Mouse (Mus musculus) embryonic facial prominence, embryonic 15.5 days (tissue): ENCODE results near the gene Tmem59. TPM values are rescaled to one million over a fixed set of nuclear protein-coding genes. Genes with fewer than 3 reads are reported as not detected.

Experiments used
- ATAC-seq: fragments of 200-750 bp; cut with Nextera tagmentation; 2 replicates; pipeline ENCODE4 v1.8.0; 2017; ENCODE audit warnings: low read depth, moderate TSS enrichment; ENCODE audit not compliant: insufficient number of reproducible peaks, low FRiP score, low TSS enrichment
- H3K27ac ChIP-seq: fragments of 300-500 bp; sonication (generic); replicated peaks from 2 replicates; pipeline ENCODE4 v1.5.1; 2015; ENCODE audit warnings: mild to moderate bottlenecking, inconsistent platforms
- H3K27me3 ChIP-seq: fragments of 300-500 bp; sonication (generic); 2 replicates; pipeline ENCODE4 v1.6.1; 2015; ENCODE audit warnings: inconsistent platforms
- H3K36me3 ChIP-seq: fragments of 300-500 bp; sonication (generic); 2 replicates; pipeline ENCODE4 v1.6.1; 2015; ENCODE audit warnings: mild to moderate bottlenecking, inconsistent platforms
- H3K4me1 ChIP-seq: fragments of 300-500 bp; sonication (generic); 2 replicates; pipeline ENCODE4 v1.6.1; 2015; ENCODE audit warnings: inconsistent platforms
- H3K4me2 ChIP-seq: fragments of 300-500 bp; sonication (generic); replicated peaks from 2 replicates; pipeline ENCODE4 v1.6.1; 2015; ENCODE audit warnings: mild to moderate bottlenecking, inconsistent platforms
- H3K4me3 ChIP-seq: fragments of 300-500 bp; sonication (generic); replicated peaks from 2 replicates; pipeline ENCODE4 v1.5.1; 2015; ENCODE audit warnings: mild to moderate bottlenecking, inconsistent platforms
- H3K9ac ChIP-seq: fragments of 300-500 bp; sonication (generic); 2 replicates; pipeline ENCODE4 v1.6.1; 2015; ENCODE audit warnings: inconsistent platforms
- H3K9me3 ChIP-seq: fragments of 300-500 bp; sonication (generic); replicated peaks from 2 replicates; pipeline ENCODE4 v1.6.1; 2016; ENCODE audit warnings: inconsistent platforms
- WGBS: fragments of 180-500 bp; shearing (Covaris S2); methylation state at CpG from one replicate; pipeline ENCODE4 v1.1.7; 2015; 5-methylcytosine and 5-hydroxymethylcytosine counted together
- polyA plus RNA-seq: library from polyadenylated mRNA; unstranded; fragments of >200 nt; fragmentation: Nextera tagmentation; extraction: Ambion mirVana; gene quantifications from 2 replicates; pipeline ENCODE4 v1.2.1, GENCODE M21; 2015

The Tmem59 gene
- polyA plus RNA-seq, 1 experiment from 2014 or later: 621 TPM

DNA sequence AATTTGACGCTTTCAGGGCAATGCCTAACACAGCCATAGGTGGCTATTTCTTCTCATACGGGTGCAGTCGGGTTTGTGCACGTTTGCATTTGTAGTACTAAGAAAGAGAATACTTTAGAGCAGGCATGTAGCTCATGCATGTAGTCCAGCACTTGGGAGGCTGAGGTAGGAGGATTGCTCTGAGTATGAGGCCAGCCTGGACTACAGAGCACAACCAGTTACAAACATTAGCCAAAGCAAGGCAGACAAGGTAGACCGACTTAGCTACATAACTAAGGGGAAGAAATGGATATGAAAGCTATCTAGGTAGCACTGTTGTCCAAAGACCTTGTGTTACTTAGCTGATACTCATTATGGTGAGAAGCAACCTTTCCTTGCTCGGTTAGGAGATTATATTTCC is 3.7 kb downstream of the Tmem59 start:
- H3K36me3 ChIP-seq: peaks cover 1% of the 10 kb centered on the region; the same call in 1 of the 2 replicates
- H3K27me3 ChIP-seq: no peaks in the 10 kb centered on the region
- H3K9ac ChIP-seq: no peak overlapping the region
- WGBS: 58% methylated on average over 6 of the region's 6 CpGs
- no peak for ATAC-seq
- no peak overlapping the region for H3K27ac ChIP-seq
- H3K4me3 ChIP-seq: no peak overlapping the region
- no peaks in the 10 kb centered on the region for H3K9me3 ChIP-seq
- peaks cover 56% of the 10 kb centered on the region for H3K4me1 ChIP-seq
- no peak overlapping the region for H3K4me2 ChIP-seq

DNA sequence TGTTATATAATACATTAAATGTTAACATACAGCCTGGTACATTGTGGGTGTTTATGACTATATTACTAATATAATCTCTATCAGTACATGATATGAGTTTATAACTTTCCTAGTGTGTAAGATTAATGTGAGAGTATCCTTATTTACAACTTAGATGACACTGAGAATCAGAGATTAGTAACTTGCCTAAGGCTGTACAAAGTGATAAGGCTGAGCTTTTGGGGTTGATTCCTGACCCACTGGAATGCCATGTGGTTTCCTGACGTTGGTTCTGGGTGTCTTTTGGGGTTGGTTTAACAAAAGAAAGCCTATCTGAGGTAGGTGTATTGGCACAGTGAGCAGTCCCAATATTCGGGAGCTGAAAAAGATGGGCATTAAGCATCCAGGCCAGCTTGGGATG is 4.6 kb downstream of the Tmem59 start:
- ATAC-seq: no peak
- H3K27ac ChIP-seq: 0 out of 2 replicates have a peak overlapping the region, but pooled peaks have one; percentile 18

DNA sequence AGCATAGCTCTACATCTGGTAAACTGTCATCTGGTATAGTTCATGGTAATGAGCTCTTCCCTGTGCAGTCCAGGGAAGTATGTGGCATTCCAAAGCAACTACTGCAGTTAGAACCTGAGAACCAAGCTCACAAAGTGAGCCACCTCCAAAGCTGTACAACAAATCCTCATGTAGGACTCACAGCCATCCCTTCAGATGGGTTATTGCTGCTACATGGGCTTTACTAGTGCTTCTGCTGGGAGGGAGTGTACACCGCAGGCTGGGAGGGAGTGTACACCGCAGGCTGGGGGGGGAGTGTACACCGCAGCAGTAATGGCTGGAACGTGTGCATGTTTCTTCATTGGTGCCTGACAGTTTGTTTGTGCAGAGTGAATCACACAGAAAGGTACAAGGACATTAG is 5.0 kb downstream of the Tmem59 start:
- H3K27ac ChIP-seq: 0 out of 2 replicates have a peak overlapping the region, but pooled peaks have one; percentile 18
- no peak overlapping the region for H3K4me3 ChIP-seq
- no peak for ATAC-seq
- no peak overlapping the region for H3K9ac ChIP-seq
- H3K4me1 ChIP-seq: peaks cover 49% of the 10 kb centered on the region
- WGBS: 74% methylated on average over 4 of the region's 4 CpGs
- H3K4me2 ChIP-seq: no peak overlapping the region
- H3K36me3 ChIP-seq: peaks cover 11% of the 10 kb centered on the region; the same call in 1 of the 2 replicates
- no peaks in the 10 kb centered on the region for H3K27me3 ChIP-seq
- H3K9me3 ChIP-seq: no peaks in the 10 kb centered on the region

More for the DNA sequence above, 4.6 kb downstream of the Tmem59 start:
- Histone ChIP-seq H3K9ac (no peak overlapping the region), H3K4me2 (no peak overlapping the region), H3K4me3 (no peak overlapping the region), H3K4me1 (peaks cover 49% of the 10 kb centered on the region), H3K36me3 (peaks cover 8% of the 10 kb centered on the region; the same call in 1 of the 2 replicates), H3K9me3 (no peaks in the 10 kb centered on the region), H3K27me3 (no peaks in the 10 kb centered on the region)
- 35% methylated on average over 2 of the region's 2 CpGs for WGBS

- Histone ChIP-seq H3K9me3 (no peaks in the 10 kb centered on the region), H3K4me2 (no peak overlapping the region; the same call in 1 of the 2 replicates), H3K27ac (peak overlapping the region; percentile 85), H3K9ac (no peak overlapping the region), H3K27me3 (no peaks in the 10 kb centered on the region), H3K36me3 (peaks cover 34% of the 10 kb centered on the region), H3K4me1 (peaks cover 38% of the 10 kb centered on the region), H3K4me3 (no peak overlapping the region)
- 14% methylated on average over 3 of the region's 3 CpGs for WGBS
- peak; percentile 74 for ATAC-seq
Observed at GRCm38 (mm10) chr4:107185703-107186102, 7.5 kb downstream of the Tmem59 start.

DNA sequence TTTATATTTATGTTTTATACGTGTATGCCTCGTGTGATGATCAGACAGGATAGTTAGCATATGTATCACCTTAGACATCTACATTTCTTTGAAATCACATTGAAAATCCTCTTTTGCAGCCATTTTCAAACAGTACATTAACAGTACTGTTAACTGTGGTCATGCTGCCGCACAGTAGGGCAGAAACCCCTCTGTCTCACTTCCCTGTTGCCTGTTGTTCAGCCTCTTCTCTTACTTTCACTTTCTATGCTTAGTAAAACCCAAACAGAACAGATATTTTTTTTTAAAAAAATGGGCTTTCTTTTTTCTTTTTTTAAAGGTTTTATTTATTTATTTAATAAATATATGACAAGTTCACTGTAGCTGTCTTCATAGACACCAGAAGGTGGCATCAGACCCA is 15.6 kb downstream of the Tmem59 start:
- Histone ChIP-seq H3K9me3 (no peaks in the 10 kb centered on the region), H3K27ac (no peak overlapping the region), H3K9ac (no peak overlapping the region), H3K27me3 (no peaks in the 10 kb centered on the region), H3K36me3 (peaks cover 75% of the 10 kb centered on the region), H3K4me3 (no peak overlapping the region), H3K4me1 (no peaks in the 10 kb centered on the region), H3K4me2 (no peak overlapping the region)
- WGBS: 96% methylated on average over 3 of the region's 3 CpGs
- ATAC-seq: no peak

DNA sequence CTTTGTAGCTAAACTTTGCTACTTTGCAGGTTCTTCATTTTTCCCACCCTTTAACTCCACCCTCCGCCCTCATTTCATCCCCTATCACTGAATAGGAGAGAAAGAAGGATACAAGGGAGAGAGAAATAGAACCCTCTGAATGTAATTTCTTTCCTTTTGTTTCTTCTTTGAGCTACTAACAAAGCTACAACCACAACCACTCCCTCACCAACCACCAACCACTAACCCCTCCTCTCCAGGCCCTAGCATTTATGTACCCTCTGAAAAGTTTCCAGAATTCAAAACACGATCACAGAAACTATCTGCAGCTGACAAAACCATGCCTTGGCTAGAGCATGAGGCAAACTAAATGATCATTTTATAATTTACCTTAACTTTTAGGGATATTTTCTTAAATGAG is 18.3 kb downstream of the Tmem59 start:
- Histone ChIP-seq H3K4me1 (no peaks in the 10 kb centered on the region), H3K27ac (no peak overlapping the region), H3K36me3 (peaks cover 78% of the 10 kb centered on the region), H3K27me3 (no peaks in the 10 kb centered on the region), H3K4me2 (no peak overlapping the region), H3K9ac (no peak overlapping the region), H3K9me3 (no peaks in the 10 kb centered on the region), H3K4me3 (no peak overlapping the region)
- 81% methylated on average over 2 of the region's 2 CpGs for WGBS
- no peak for ATAC-seq

- Histone ChIP-seq H3K36me3 (peaks cover 82% of the 10 kb centered on the region), H3K27ac (no peak overlapping the region), H3K9me3 (no peaks in the 10 kb centered on the region), H3K4me3 (no peak overlapping the region), H3K9ac (no peak overlapping the region), H3K4me1 (no peaks in the 10 kb centered on the region), H3K4me2 (no peak overlapping the region), H3K27me3 (no peaks in the 10 kb centered on the region)
- no peak; the same call in 1 of the 2 replicates for ATAC-seq
- 87% methylated on average over 5 of the region's 5 CpGs for WGBS
Observed at GRCm38 (mm10) chr4:107198072-107198471, 19.9 kb downstream of the Tmem59 start.

DNA sequence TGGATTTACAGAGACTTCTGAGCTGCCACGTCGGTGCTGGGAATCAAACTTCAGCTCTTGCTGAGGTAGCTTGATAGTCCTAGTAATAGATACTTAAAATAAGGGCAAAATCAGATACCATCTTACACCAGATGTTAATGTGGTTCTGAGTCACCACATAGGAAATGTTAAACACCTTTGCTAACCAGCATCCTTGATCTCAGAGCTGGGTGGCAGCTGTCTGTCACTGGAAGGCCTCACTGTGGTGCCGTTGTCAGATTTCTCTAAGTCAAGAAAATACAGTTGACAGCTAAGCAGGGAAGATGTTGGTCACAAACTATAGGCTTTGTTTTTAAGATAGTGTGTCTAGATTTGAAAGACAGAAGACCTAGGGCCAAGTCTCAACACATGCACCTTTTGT is 23.6 kb downstream of the Tmem59 start:
- H3K27ac ChIP-seq: no peak overlapping the region
- 88% methylated on average over 3 of the region's 3 CpGs for WGBS
- no peak overlapping the region for H3K9ac ChIP-seq
- no peaks in the 10 kb centered on the region for H3K4me1 ChIP-seq
- H3K4me2 ChIP-seq: no peak overlapping the region
- H3K4me3 ChIP-seq: no peak overlapping the region
- no peaks in the 10 kb centered on the region for H3K27me3 ChIP-seq
- no peak for ATAC-seq
- H3K36me3 ChIP-seq: peaks cover 94% of the 10 kb centered on the region
- H3K9me3 ChIP-seq: no peaks in the 10 kb centered on the region

DNA sequence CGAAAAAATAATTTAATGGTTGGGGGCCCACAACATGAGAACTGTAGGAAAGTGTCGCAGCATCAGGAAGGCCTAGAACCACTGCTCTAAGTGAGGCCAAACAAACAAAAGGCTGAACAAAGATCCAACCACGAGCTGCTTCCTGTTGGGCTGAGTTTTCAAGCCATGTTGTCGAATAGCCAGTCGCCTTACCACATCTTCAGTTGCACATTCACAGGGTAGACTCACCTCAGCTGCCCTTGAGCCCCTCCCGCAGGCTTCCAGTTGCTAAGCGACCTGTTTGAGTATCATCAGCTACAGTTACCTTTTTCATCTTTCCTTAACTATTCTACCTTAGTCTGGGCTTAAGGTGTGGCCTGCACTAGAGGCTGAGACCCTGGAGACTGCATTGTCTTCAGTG is 24.8 kb downstream of the Tmem59 start:
- no peak overlapping the region for H3K4me2 ChIP-seq
- no peaks in the 10 kb centered on the region for H3K27me3 ChIP-seq
- H3K9me3 ChIP-seq: no peaks in the 10 kb centered on the region
- no peak overlapping the region for H3K27ac ChIP-seq
- no peak for ATAC-seq
- no peak overlapping the region for H3K4me3 ChIP-seq
- H3K36me3 ChIP-seq: peaks cover 86% of the 10 kb centered on the region
- 87% methylated on average over 7 of the region's 7 CpGs for WGBS
- H3K4me1 ChIP-seq: no peaks in the 10 kb centered on the region
- no peak overlapping the region for H3K9ac ChIP-seq

DNA sequence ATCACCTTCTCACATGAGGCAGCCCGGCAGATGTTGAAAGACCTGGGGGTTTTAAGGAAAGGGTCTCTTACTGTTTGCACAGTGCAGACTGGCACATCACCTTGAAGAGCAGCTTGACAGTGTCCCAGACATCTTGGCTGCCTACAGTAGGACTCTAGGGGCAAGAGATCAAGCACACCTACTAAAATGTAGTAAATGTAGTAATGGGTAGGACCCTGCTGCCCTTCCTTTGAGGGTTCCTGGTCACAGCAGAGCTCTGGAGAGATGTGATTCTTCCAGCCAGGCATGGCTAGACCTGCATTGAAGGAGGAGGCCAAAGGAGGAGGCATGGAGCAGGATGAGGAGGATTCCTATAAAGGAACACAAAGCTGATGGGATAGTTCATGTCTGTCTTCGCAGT is 28.8 kb downstream of the Tmem59 start:
- Histone ChIP-seq H3K27ac (no peak overlapping the region), H3K36me3 (peaks cover 52% of the 10 kb centered on the region)

GRCm38 (mm10) chr4:107208880-107209279 is 30.7 kb downstream of the Tmem59 start, which contains the start of gene Ldlrad1:
Gene Ldlrad1 (plus strand): TSS chr4:107209180.
- H3K27me3 ChIP-seq: no peaks in the 10 kb centered on the region

More for the DNA sequence above, 28.8 kb downstream of the Tmem59 start:
- Histone ChIP-seq H3K9me3 (no peaks in the 10 kb centered on the region), H3K4me1 (no peaks in the 10 kb centered on the region; the same call in 1 of the 2 replicates), H3K4me3 (no peak overlapping the region), H3K4me2 (no peak overlapping the region), H3K9ac (no peak overlapping the region), H3K27me3 (no peaks in the 10 kb centered on the region)
- WGBS: 97% methylated on average over 2 of the region's 2 CpGs
- no peak for ATAC-seq

DNA sequence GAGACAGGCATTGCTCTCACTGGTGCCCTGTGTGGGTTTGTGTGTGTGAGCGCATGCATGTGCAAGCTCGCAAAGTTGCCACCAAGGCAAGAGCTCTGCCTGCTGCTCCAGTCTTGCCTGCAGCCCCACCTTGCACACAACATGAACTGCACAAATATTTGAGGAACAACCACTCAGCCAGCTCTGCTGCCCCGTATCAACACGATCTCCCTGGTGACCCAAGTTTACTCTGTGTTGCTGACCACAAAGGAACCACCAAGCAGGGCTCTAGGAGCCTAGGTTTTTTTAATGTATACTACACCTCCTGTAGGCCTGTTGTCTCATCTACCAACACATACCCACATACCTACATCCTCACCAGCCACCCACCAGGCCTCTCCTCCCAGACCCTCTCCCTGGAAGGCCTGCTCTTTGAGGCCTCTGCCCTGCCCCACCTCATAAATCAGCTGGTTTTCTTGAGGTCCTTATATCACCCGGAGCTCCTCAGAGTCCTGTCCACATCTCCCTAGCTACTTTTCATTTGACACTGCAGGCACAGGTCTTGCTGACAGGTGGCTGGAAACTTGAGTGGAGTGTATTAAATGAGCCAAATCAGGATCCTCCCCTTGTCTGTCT is 32.4 kb downstream of the Tmem59 start:
- Histone ChIP-seq H3K27me3 (no peaks in the 10 kb centered on the region), H3K4me2 (no peak overlapping the region), H3K27ac (no peak overlapping the region), H3K4me3 (no peak overlapping the region), H3K4me1 (no peaks in the 10 kb centered on the region; the same call in 1 of the 2 replicates), H3K36me3 (peaks cover 17% of the 10 kb centered on the region), H3K9me3 (no peaks in the 10 kb centered on the region), H3K9ac (no peak overlapping the region)
- no peak for ATAC-seq
- 70% methylated on average over 5 of the region's 5 CpGs for WGBS

More at GRCm38 (mm10) chr4:107208880-107209279, 30.7 kb downstream of the Tmem59 start, which contains the start of gene Ldlrad1:
- H3K27ac ChIP-seq: no peak within 1 kb of the TSS
- no peak within 1 kb of the TSS for H3K4me3 ChIP-seq
- ATAC-seq: no peak
- no peaks in the 10 kb centered on the region; the same call in 1 of the 2 replicates for H3K4me1 ChIP-seq
- H3K36me3 ChIP-seq: peaks cover 33% of the 10 kb centered on the region
- no peaks in the 10 kb centered on the region for H3K9me3 ChIP-seq
- no peak within 1 kb of the TSS for H3K4me2 ChIP-seq
- WGBS: 85% methylated on average over 3 of the region's 3 CpGs
- no peak within 1 kb of the TSS for H3K9ac ChIP-seq
